Mouse (Mus musculus) liver, embryonic 11.5 days (tissue): ENCODE measurements around the gene Tmem217. TPM values are rescaled to one million over a fixed set of nuclear protein-coding genes. Genes with fewer than 3 reads are reported as not detected.

Source experiments
- ATAC-seq: fragments of 200-750 bp; cut with Nextera tagmentation; replicated peaks from 2 replicates; pipeline ENCODE4 v1.8.0; 2017; ENCODE audit warnings: moderate number of reproducible peaks, mild to moderate bottlenecking, moderate TSS enrichment, moderate library complexity; ENCODE audit not compliant: low FRiP score
- DNase-seq: peaks from one replicate; pipeline ENCODE4 v3.0.0-alpha.2; 2017; ENCODE audit warnings: low spot score
- H3K27ac ChIP-seq: fragments of 300-500 bp; sonication (generic); 2 replicates; pipeline ENCODE4 v1.5.1; 2014; ENCODE audit warnings: mild to moderate bottlenecking, low read depth, low read length, control low read depth
- H3K27me3 ChIP-seq: fragments of 300-500 bp; sonication (generic); replicated peaks from 2 replicates; pipeline ENCODE4 v1.6.1; 2014; ENCODE audit warnings: low read length, mixed read lengths; ENCODE audit not compliant: control insufficient read depth, insufficient read depth
- H3K36me3 ChIP-seq: fragments of 300-500 bp; sonication (generic); 2 replicates; pipeline ENCODE4 v1.6.1; 2014; ENCODE audit warnings: mild to moderate bottlenecking, low read length, moderate library complexity, mixed read lengths; ENCODE audit not compliant: control insufficient read depth, insufficient read depth
- H3K4me1 ChIP-seq: fragments of 300-500 bp; sonication (generic); replicated peaks from 2 replicates; pipeline ENCODE4 v1.6.1; 2014; ENCODE audit warnings: low read length, mixed read lengths; ENCODE audit not compliant: control insufficient read depth, insufficient read depth
- H3K4me2 ChIP-seq: fragments of 300-500 bp; sonication (generic); 2 replicates; pipeline ENCODE4 v1.6.1; 2014; ENCODE audit warnings: mild to moderate bottlenecking, control low read depth, moderate library complexity
- H3K4me3 ChIP-seq: fragments of 300-500 bp; sonication (generic); 2 replicates; pipeline ENCODE4 v1.5.1; 2014; ENCODE audit warnings: low read depth, low read length, control low read depth
- H3K9ac ChIP-seq: fragments of 300-500 bp; sonication (generic); 2 replicates; pipeline ENCODE4 v1.6.1; 2014; ENCODE audit warnings: low read depth, low read length, control low read depth
- H3K9me3 ChIP-seq: fragments of 300-500 bp; sonication (generic); 2 replicates; pipeline ENCODE4 v1.6.1; 2016; ENCODE audit warnings: low read length, inconsistent platforms, mixed read lengths; ENCODE audit not compliant: control insufficient read depth
- WGBS: fragments of 180-500 bp; shearing (Covaris S2); extraction: QIAGEN DNeasy Blood & Tissue Kit; methylation state at CpG from one replicate; pipeline ENCODE4 v1.1.7; 2014; 5-methylcytosine and 5-hydroxymethylcytosine counted together
- polyA plus RNA-seq: library from polyadenylated mRNA; unstranded; fragments of >200 nt; fragmentation: Nextera tagmentation; extraction: Ambion mirVana; gene quantifications from 2 replicates; pipeline ENCODE4 v1.2.1, GENCODE M21; 2014

Tmem217 gene
- polyA plus RNA-seq, 1 experiment from 2014 or later = 0.52 TPM

GRCm38 (mm10) chr17:29542831-29543690 is 9.1 kb downstream of the Tmem217 start:
- DNase-seq (no peak), ATAC-seq (no peak)
- Histone ChIP-seq H3K9me3 (no peaks in the 10 kb centered on the region), H3K9ac (no peak overlapping the region), H3K4me1 (no peaks in the 10 kb centered on the region), H3K27me3 (no peaks in the 10 kb centered on the region), H3K36me3 (no peaks in the 10 kb centered on the region), H3K4me2 (no peak overlapping the region), H3K4me3 (no peak overlapping the region), H3K27ac (no peak overlapping the region)
- 85% methylated on average over 19 of the region's 19 CpGs for WGBS

DNA sequence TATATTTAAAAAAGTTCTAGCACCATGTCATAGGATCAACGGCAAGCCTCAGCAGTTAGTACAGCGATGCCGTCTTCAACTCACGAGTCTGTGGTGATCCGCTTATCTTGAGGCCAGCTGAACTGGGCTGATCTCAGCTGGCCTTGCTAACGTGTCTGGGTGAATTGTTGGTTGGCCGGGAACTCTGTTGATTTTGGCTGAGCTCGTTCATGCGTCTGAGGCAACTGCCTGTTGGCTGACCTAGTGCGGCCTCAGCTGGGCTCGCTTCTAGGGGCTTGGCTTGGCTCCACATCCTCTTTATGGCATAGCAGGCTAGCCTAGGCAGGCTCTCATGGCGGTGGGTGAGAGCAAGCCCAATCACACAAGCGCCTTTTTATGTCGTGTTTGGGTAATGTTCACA is 10.8 kb downstream of the Tmem217 start:
- ATAC-seq (no peak), DNase-seq (no peak)
- WGBS = 69% methylated on average over 14 of the region's 14 CpGs
- Histone ChIP-seq H3K4me1 (no peaks in the 10 kb centered on the region), H3K27ac (no peak overlapping the region), H3K9ac (no peak overlapping the region), H3K4me3 (no peak overlapping the region), H3K4me2 (no peak overlapping the region), H3K27me3 (no peaks in the 10 kb centered on the region), H3K36me3 (no peaks in the 10 kb centered on the region), H3K9me3 (no peaks in the 10 kb centered on the region)

GRCm38 (mm10) chr17:29540426-29540825 is 11.8 kb downstream of the Tmem217 start:
- 86% methylated on average over 8 of the region's 8 CpGs for WGBS
- no peak for DNase-seq
- H3K9me3 ChIP-seq = no peaks in the 10 kb centered on the region
- H3K27ac ChIP-seq = no peak overlapping the region
- no peaks in the 10 kb centered on the region for H3K4me1 ChIP-seq
- H3K27me3 ChIP-seq = no peaks in the 10 kb centered on the region
- H3K4me2 ChIP-seq = no peak overlapping the region
- no peak overlapping the region for H3K4me3 ChIP-seq
- no peak overlapping the region for H3K9ac ChIP-seq
- no peak for ATAC-seq
- H3K36me3 ChIP-seq = no peaks in the 10 kb centered on the region

DNA sequence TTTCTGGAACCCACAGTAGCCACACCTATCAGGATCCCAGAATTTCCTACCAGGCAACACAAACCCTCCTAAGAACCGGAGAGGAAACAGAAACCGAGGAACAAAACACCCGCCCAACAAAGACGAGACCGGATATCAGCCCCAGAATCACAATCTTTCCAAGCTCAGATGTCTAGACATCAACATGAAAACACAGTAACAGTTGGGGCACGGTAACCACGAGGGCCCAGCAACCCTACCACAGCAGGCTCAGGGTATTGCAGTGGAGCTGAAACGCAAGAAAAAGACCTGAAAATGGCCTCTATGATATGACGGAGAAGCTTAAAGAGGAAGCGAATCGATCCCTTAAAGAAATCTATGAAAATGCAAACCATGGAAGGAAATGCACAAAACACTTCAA is 18.3 kb downstream of the Tmem217 start:
- Histone ChIP-seq H3K4me3 (no peak overlapping the region), H3K9ac (no peak overlapping the region), H3K4me2 (no peak overlapping the region), H3K27me3 (no peaks in the 10 kb centered on the region), H3K27ac (no peak overlapping the region), H3K36me3 (no peaks in the 10 kb centered on the region), H3K9me3 (no peaks in the 10 kb centered on the region), H3K4me1 (no peaks in the 10 kb centered on the region)
- DNase-seq (no peak), ATAC-seq (no peak)
- WGBS = 79% methylated on average over 11 of the region's 11 CpGs

GRCm38 (mm10) chr17:29531757-29532384 is 20.3 kb downstream of the Tmem217 start:
- Histone ChIP-seq H3K9me3 (no peaks in the 10 kb centered on the region), H3K27ac (no peak overlapping the region), H3K9ac (no peak overlapping the region), H3K36me3 (no peaks in the 10 kb centered on the region), H3K27me3 (no peaks in the 10 kb centered on the region), H3K4me3 (no peak overlapping the region), H3K4me1 (no peaks in the 10 kb centered on the region), H3K4me2 (no peak overlapping the region)
- no peak for ATAC-seq
- 48% methylated on average over 10 of the region's 10 CpGs for WGBS
- no peak for DNase-seq

- no peaks in the 10 kb centered on the region for H3K4me1 ChIP-seq
- no peak overlapping the region for H3K4me2 ChIP-seq
- H3K9ac ChIP-seq = no peak overlapping the region
- 72% methylated on average over 9 of the region's 9 CpGs for WGBS
- H3K27me3 ChIP-seq = no peaks in the 10 kb centered on the region
- H3K27ac ChIP-seq = no peak overlapping the region
- DNase-seq = no peak
- no peaks in the 10 kb centered on the region for H3K36me3 ChIP-seq
- H3K9me3 ChIP-seq = no peaks in the 10 kb centered on the region
- H3K4me3 ChIP-seq = no peak overlapping the region
- ATAC-seq = no peak
Measured at GRCm38 (mm10) chr17:29531278-29531677, 20.9 kb downstream of the Tmem217 start.

GRCm38 (mm10) chr17:29530508-29530907 is 21.7 kb downstream of the Tmem217 start:
- no peaks in the 10 kb centered on the region for H3K27me3 ChIP-seq

DNA sequence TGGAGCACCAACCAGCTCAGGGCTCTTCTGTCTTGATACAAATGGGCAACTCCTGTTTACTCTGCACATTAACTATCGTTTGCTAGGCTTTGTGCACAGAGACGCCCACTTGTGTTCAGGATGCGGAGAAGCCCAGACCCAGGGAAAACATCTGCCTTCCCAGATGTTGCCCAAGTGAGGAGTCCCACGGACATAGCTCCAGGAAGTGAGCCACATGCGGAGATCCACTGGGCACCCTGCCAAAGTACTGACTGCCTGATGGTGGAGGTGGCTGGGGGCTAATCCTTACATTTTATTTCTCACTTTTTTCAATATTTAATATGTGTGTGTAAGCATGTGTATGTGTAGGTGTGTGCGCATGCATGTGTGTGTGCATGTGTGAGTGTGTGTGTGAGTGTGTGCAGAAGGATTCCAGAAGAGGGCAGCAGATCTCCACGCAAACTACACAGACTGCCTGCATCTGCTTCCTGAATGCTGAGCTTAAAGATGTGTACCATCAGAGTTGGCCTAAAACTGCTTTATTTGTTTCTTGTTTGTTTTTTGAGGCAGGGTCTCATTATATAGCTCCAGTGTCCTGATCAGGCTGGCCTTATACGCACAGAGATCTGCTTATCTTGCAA is 23.5 kb downstream of the Tmem217 start:
- no peak overlapping the region for H3K27ac ChIP-seq
- no peaks in the 10 kb centered on the region for H3K36me3 ChIP-seq
- no peak overlapping the region for H3K4me3 ChIP-seq
- H3K9me3 ChIP-seq = peaks cover 2% of the 10 kb centered on the region; the same call in 1 of the 2 replicates
- H3K27me3 ChIP-seq = no peaks in the 10 kb centered on the region
- ATAC-seq (no peak), DNase-seq (no peak)
- H3K9ac ChIP-seq = no peak overlapping the region
- H3K4me1 ChIP-seq = no peaks in the 10 kb centered on the region
- WGBS = 83% methylated on average over 8 of the region's 8 CpGs
- H3K4me2 ChIP-seq = no peak overlapping the region

More at GRCm38 (mm10) chr17:29530508-29530907, 21.7 kb downstream of the Tmem217 start:
- Histone ChIP-seq H3K27ac (no peak overlapping the region), H3K9me3 (peaks cover 2% of the 10 kb centered on the region; the same call in 1 of the 2 replicates), H3K4me2 (no peak overlapping the region), H3K36me3 (no peaks in the 10 kb centered on the region), H3K9ac (no peak overlapping the region), H3K4me1 (no peaks in the 10 kb centered on the region), H3K4me3 (no peak overlapping the region)
- ATAC-seq = no peak
- DNase-seq = no peak
- 68% methylated on average over 6 of the region's 6 CpGs for WGBS
